Comparison of ENCODE assay signal across 8 mouse cellular contexts in genomic region chr13:12461730-12462119, GRCm38 (mm10). TPM values are rescaled to one million over a fixed set of nuclear protein-coding genes. Genes with fewer than 3 reads are reported as not detected.
DNase-seq lines count a peak whose midpoint lies in the region; ATAC-seq and TF ChIP-seq lines count a peak whose summit lies in the region.

No protein-coding gene starts in this region.

- in situ Hi-C loops in CH12.LX (cut with MboI; ENCODE audit: low pct_ligation_motif_present, low pct_unique_long_range_greater_than_20kb, low sequenced_read_pairs): no loop called here

- H3K36me3 ChIP-seq in heart, adult 2 months (ENCODE audit: control insufficient read depth, insufficient read depth, low read length): no peaks in the 10 kb centered on the region; the same call in 1 of the 2 replicates
- peaks cover 16 to 26% of the 10 kb centered on the region in 2 experiments for H3K36me3 ChIP-seq in CH12.LX (replicated peaks in 1 of 2; ENCODE audit: control insufficient read depth in 1 of 2, insufficient read depth in 1 of 2, low read length in 1 of 2)
- H3K36me3 ChIP-seq in embryonic facial prominence, embryonic 15.5 days: peaks cover 4% of the 10 kb centered on the region; the same call in 1 of the 2 replicates
- peaks cover 4% of the 10 kb centered on the region; the same call in 1 of the 2 replicates for H3K36me3 ChIP-seq in limb, embryonic 13.5 days
- H3K36me3 ChIP-seq in stomach, embryonic 14.5 days (ENCODE audit: control insufficient read depth, insufficient read depth, low read length): peaks cover 2% of the 10 kb centered on the region; the same call in 1 of the 2 replicates

- 1% methylated on average over 7 of the region's 7 CpGs for whole genome bisulfite sequencing in heart, adult 2 months
- 4% methylated on average over 7 of the region's 7 CpGs for WGBS in embryonic facial prominence, embryonic 15.5 days
- WGBS in limb, embryonic 13.5 days: 3% methylated on average over 7 of the region's 7 CpGs
- WGBS in stomach, embryonic 14.5 days: 2% methylated on average over 7 of the region's 7 CpGs

- no peak for DNase-seq in heart, adult 2 months
- no peak for DNase-seq in heart, postnatal 4 days
- DNase-seq in CH12.LX (ENCODE audit: extremely low read depth): peak; percentile 21
- no peak for DNase-seq in retina, postnatal 1 day
- no peak for DNase-seq in frontal cortex, adult 2 months (ENCODE audit: extremely low spot score in 1 of 2, low spot score in 1 of 2)

- dilution Hi-C loops in CH12.LX (cut with MboI; ENCODE audit: extremely low pct_ligation_motif_present, extremely low pct_unique_long_range_greater_than_20kb, low sequenced_read_pairs): no loop called here

- H3K4me2 ChIP-seq in CH12.LX (ENCODE audit: insufficient read depth, low read depth, poor library complexity, severe bottlenecking): peak overlapping the region; percentile 77
- H3K4me2 ChIP-seq in embryonic facial prominence, embryonic 15.5 days (replicated peaks): peak overlapping the region; percentile 81
- H3K4me2 ChIP-seq in limb, embryonic 13.5 days (replicated peaks): peak overlapping the region; percentile 83
- peak overlapping the region; percentile 79 for H3K4me2 ChIP-seq in stomach, embryonic 14.5 days (replicated peaks; ENCODE audit: low read depth, low read length)

- TF ChIP-seq POLR2A in heart, adult 2 months (IDR thresholded peaks at IDR 0.05; ENCODE audit: insufficient read depth, low read depth, low read length): no peak
- TF ChIP-seq POLR2A in CH12.LX (IDR thresholded peaks at IDR 0.05; ENCODE audit: low read depth, low read length): no peak

- TF ChIP-seq CTCF in heart, adult 2 months (IDR thresholded peaks at IDR 0.05): no peak
- TF ChIP-seq CTCF in CH12.LX (conservative IDR thresholded peaks at IDR 0.05 in 1 of 2, IDR thresholded peaks at IDR 0.05 in 1 of 2; ENCODE audit: low read depth in 2 of 2, low read length in 2 of 2): no peak

- peak; percentile 40 for ATAC-seq in embryonic facial prominence, embryonic 15.5 days (ENCODE audit: insufficient number of reproducible peaks, low FRiP score, low TSS enrichment, low read depth)
- no peak; the same call in 1 of the 2 replicates for ATAC-seq in limb, embryonic 13.5 days (ENCODE audit: low FRiP score, low read depth)
- ATAC-seq in stomach, embryonic 14.5 days (ENCODE audit: insufficient number of reproducible peaks, insufficient read depth, low FRiP score, low read depth): peak; percentile 20; the same call in 1 of the 2 replicates

- peak overlapping the region; percentile 94 for H3K27ac ChIP-seq in heart, adult 2 months
- H3K27ac ChIP-seq in CH12.LX (ENCODE audit: insufficient read depth, low read depth): no peak overlapping the region
- H3K27ac ChIP-seq in embryonic facial prominence, embryonic 15.5 days (replicated peaks): no peak overlapping the region; the same call in 1 of the 2 replicates
- H3K27ac ChIP-seq in limb, embryonic 13.5 days: no peak overlapping the region; the same call in 1 of the 2 replicates
- no peak overlapping the region for H3K27ac ChIP-seq in stomach, embryonic 14.5 days (ENCODE audit: low read length)

- H3K4me3 ChIP-seq in heart, adult 2 months: peak overlapping the region; percentile 75
- H3K4me3 ChIP-seq in CH12.LX (replicated peaks in 1 of 3; ENCODE audit: low read depth in 2 of 3, low read length in 2 of 3, poor library complexity in 1 of 3): peak overlapping the region; percentile 65 to 100 (median 82)
- H3K4me3 ChIP-seq in embryonic facial prominence, embryonic 15.5 days (replicated peaks): peak overlapping the region; percentile 85
- H3K4me3 ChIP-seq in limb, embryonic 13.5 days: peak overlapping the region; percentile 75
- peak overlapping the region; percentile 81 for H3K4me3 ChIP-seq in stomach, embryonic 14.5 days (ENCODE audit: low read depth, low read length)

- no peaks in the 10 kb centered on the region for H3K79me2 ChIP-seq in heart, adult 2 months (replicated peaks; ENCODE audit: control insufficient read depth, insufficient read depth, low read length)
- 0 out of 2 replicates have a peak, but pooled peaks cover 4% of the 10 kb centered on the region for H3K79me2 ChIP-seq in CH12.LX (replicated peaks; ENCODE audit: control insufficient read depth, extremely low read depth, insufficient read depth, poor library complexity, severe bottlenecking)

- no peak for TF ChIP-seq RAD21 in CH12.LX (IDR thresholded peaks at IDR 0.05; ENCODE audit: low read depth, low read length)

- no peaks in the 10 kb centered on the region for H3K9me3 ChIP-seq in CH12.LX (replicated peaks; ENCODE audit: low read length)
- no peaks in the 10 kb centered on the region for H3K9me3 ChIP-seq in embryonic facial prominence, embryonic 15.5 days (replicated peaks)
- H3K9me3 ChIP-seq in limb, embryonic 13.5 days: no peaks in the 10 kb centered on the region
- H3K9me3 ChIP-seq in stomach, embryonic 14.5 days (ENCODE audit: control insufficient read depth, low read depth, low read length): no peaks in the 10 kb centered on the region

- H3K27me3 ChIP-seq in heart, adult 2 months (ENCODE audit: control insufficient read depth, insufficient read depth, low read length): no peaks in the 10 kb centered on the region
- no peaks in the 10 kb centered on the region for H3K27me3 ChIP-seq in CH12.LX (replicated peaks)
- no peaks in the 10 kb centered on the region for H3K27me3 ChIP-seq in embryonic facial prominence, embryonic 15.5 days
- no peaks in the 10 kb centered on the region for H3K27me3 ChIP-seq in limb, embryonic 13.5 days
- no peaks in the 10 kb centered on the region for H3K27me3 ChIP-seq in stomach, embryonic 14.5 days (ENCODE audit: control insufficient read depth, insufficient read depth, low read length)

- H3K4me1 ChIP-seq in heart, adult 2 months (ENCODE audit: control insufficient read depth, insufficient read depth, low read length): peaks cover 6% of the 10 kb centered on the region
- peaks cover 8 to 33% of the 10 kb centered on the region in 2 experiments for H3K4me1 ChIP-seq in CH12.LX (ENCODE audit: control insufficient read depth in 1 of 2, insufficient read depth in 2 of 2)
- H3K4me1 ChIP-seq in embryonic facial prominence, embryonic 15.5 days: peaks cover 8% of the 10 kb centered on the region; the same call in 1 of the 2 replicates
- peaks cover 12% of the 10 kb centered on the region for H3K4me1 ChIP-seq in limb, embryonic 13.5 days
- peaks cover 3% of the 10 kb centered on the region; the same call in 1 of the 2 replicates for H3K4me1 ChIP-seq in stomach, embryonic 14.5 days (ENCODE audit: control insufficient read depth, insufficient read depth, low read length)

- no peak for TF ChIP-seq EP300 in heart, adult 2 months (IDR thresholded peaks at IDR 0.05; ENCODE audit: insufficient read depth, low read depth, low read length)
- no peak for TF ChIP-seq EP300 in CH12.LX (IDR thresholded peaks at IDR 0.05; ENCODE audit: low read length)

- peak overlapping the region; percentile 57 for H3K9ac ChIP-seq in heart, adult 2 months (ENCODE audit: low read depth, low read length)
- H3K9ac ChIP-seq in CH12.LX (ENCODE audit: insufficient read depth, low read depth): peak overlapping the region; percentile 35; the same call in 1 of the 2 replicates
- peak overlapping the region; percentile 70 for H3K9ac ChIP-seq in embryonic facial prominence, embryonic 15.5 days
- H3K9ac ChIP-seq in limb, embryonic 13.5 days: peak overlapping the region; percentile 84
- H3K9ac ChIP-seq in stomach, embryonic 14.5 days (replicated peaks; ENCODE audit: low read depth, low read length): peak overlapping the region; percentile 86

- intact Hi-C loops in heart, adult 2 months (cut with DNase I): loop anchor here (2.0 to 5.0 kb wide), 3 partner anchors 64 to 205 kb away; partner anchors contain the start of gene Heatr1

TF ChIP-seq in CH12.LX, 34 proteins besides CTCF, POLR2A, EP300 and RAD21:
- TF ChIP-seq ETS1 (conservative IDR thresholded peaks at IDR 0.05; ENCODE audit: low read depth, low read length) (no peak), IRF4 (IDR thresholded peaks at IDR 0.05; ENCODE audit: low read depth, low read length) (no peak), JUN (IDR thresholded peaks at IDR 0.05; ENCODE audit: insufficient read depth, low read depth, low read length) (no peak), SIN3A (IDR thresholded peaks at IDR 0.05; ENCODE audit: low read length) (no peak), CHD1 (IDR thresholded peaks at IDR 0.05; ENCODE audit: low read depth, low read length) (no peak), BHLHE40 (IDR thresholded peaks at IDR 0.05; ENCODE audit: low read depth, low read length) (no peak), MAX (IDR thresholded peaks at IDR 0.05; ENCODE audit: low read length) (no peak), RCOR1 (conservative IDR thresholded peaks at IDR 0.05; ENCODE audit: low read depth, low read length) (no peak), NELFE (IDR thresholded peaks at IDR 0.05; ENCODE audit: low read depth, low read length) (no peak)

RNA-seq across cellular contexts. Expression of gene Lgals8, which starts 3.0 kb away (rescaled TPM):
- total RNA-seq in heart, adult 2 months (2021): 10 to 100 TPM; 35.9 to 39.7 TPM
- 28.1 and 50.4 TPM in 2 replicates for polyA plus RNA-seq in heart, adult 2 months (2012; rRNA removed)
- total RNA-seq in heart, postnatal 4 days (2021): 10 to 100 TPM; 28.0 to 32.3 TPM
- total RNA-seq in CH12.LX (2012; rRNA removed): 11.7 and 15.8 TPM in 2 replicates
- total RNA-seq in CH12.LX (2014; rRNA removed): 23.5 and 26.8 TPM in 2 replicates
- polyA plus RNA-seq in CH12.LX (2012; ENCODE audit: insufficient read length, low read depth): 18.4 and 18.6 TPM in 2 replicates
- polyA plus RNA-seq in embryonic facial prominence, embryonic 15.5 days (2015; fragmentation: Nextera tagmentation; extraction: Ambion mirVana): 22.5 and 28.3 TPM in 2 replicates
- 17.9 and 18.9 TPM in 2 replicates for polyA plus RNA-seq in limb, embryonic 13.5 days (2015; fragmentation: Nextera tagmentation; extraction: Ambion mirVana)
- polyA plus RNA-seq in stomach, embryonic 14.5 days (2014; fragmentation: Nextera tagmentation; extraction: Ambion mirVana): 27.5 and 32.5 TPM in 2 replicates
- polyA plus RNA-seq in frontal cortex, adult 2 months (2012; rRNA removed): 34.7 and 39.5 TPM in 2 replicates

RNA-seq across cellular contexts. Expression of gene Edaradd, which starts 58.5 kb away (rescaled TPM):
- under 1 TPM; 0.05 to 0.09 TPM for total RNA-seq in heart, adult 2 months (2021)
- 0.08 and 0.09 TPM in 2 replicates for polyA plus RNA-seq in heart, adult 2 months (2012; rRNA removed)
- total RNA-seq in heart, postnatal 4 days (2021): under 1 TPM; 0.07 to 0.20 TPM
- total RNA-seq in CH12.LX (2012; rRNA removed) (0.38 and 0.68 TPM in 2 replicates), CH12.LX (2014; rRNA removed) (0.16 and 0.23 TPM in 2 replicates)
- polyA plus RNA-seq in CH12.LX (2012; ENCODE audit: insufficient read length, low read depth): 0.24 and 0.29 TPM in 2 replicates
- 6.5 and 7.2 TPM in 2 replicates for polyA plus RNA-seq in embryonic facial prominence, embryonic 15.5 days (2015; fragmentation: Nextera tagmentation; extraction: Ambion mirVana)
- polyA plus RNA-seq in limb, embryonic 13.5 days (2015; fragmentation: Nextera tagmentation; extraction: Ambion mirVana): 3.2 and 3.5 TPM in 2 replicates
- polyA plus RNA-seq in stomach, embryonic 14.5 days (2014; fragmentation: Nextera tagmentation; extraction: Ambion mirVana): 3.2 and 3.3 TPM in 2 replicates
- 0.53 and 0.58 TPM in 2 replicates for polyA plus RNA-seq in frontal cortex, adult 2 months (2012; rRNA removed)

Comparison
In these comparisons a context has a peak if more than half of its experiments do, and no peak if none do; other contexts are left out.
1. H3K9ac ChIP-seq: peak in every context shown above with its lines; median percentile 86 in stomach, embryonic 14.5 days; 84 in limb, embryonic 13.5 days; 70 in embryonic facial prominence, embryonic 15.5 days; 57 in heart, adult 2 months; 35 in CH12.LX.